In genomic region chr17:90934929-90935328, GRCm38 (mm10) we compare ENCODE assay signal across 24 mouse cellular contexts.
"Had no signal": no experiment of that assay in that cellular context is flagged by ENCODE, and none has a peak within 500 bp of the region (broad histone marks: within the 10 kb centered on the region; RNA-seq: fewer than 3 reads in every experiment).

No protein-coding gene starts in this region.

- H3K4me2 ChIP-seq: heart, embryonic 11.5 days; heart, embryonic 13.5 days; heart, embryonic 15.5 days; hindbrain, embryonic 13.5 days; hindbrain, embryonic 15.5 days; limb, embryonic 13.5 days; limb, embryonic 15.5 days; liver, embryonic 12.5 days had no signal

- H3K9ac ChIP-seq: heart, embryonic 13.5 days; heart, embryonic 15.5 days; hindbrain, embryonic 13.5 days; hindbrain, embryonic 15.5 days; limb, embryonic 13.5 days; limb, embryonic 15.5 days; liver, embryonic 12.5 days; liver, embryonic 14.5 days had no signal

- DNase-seq: gastrocnemius, postnatal 14 days; gastrocnemius, postnatal 36 days; heart, adult 11 months; heart, adult 2 months; heart, postnatal 14 days; heart, postnatal 36 days; kidney, adult 18-20 months; kidney, adult 8-10 months; kidney, postnatal 14 days; kidney, postnatal 36 days; layer of hippocampus, adult 9-11 months; layer of hippocampus, postnatal 36 days; left cerebral cortex, postnatal 4 days had no signal

- H3K36me3 ChIP-seq: heart, embryonic 13.5 days; heart, embryonic 15.5 days; hindbrain, embryonic 13.5 days; hindbrain, embryonic 15.5 days; limb, embryonic 13.5 days; limb, embryonic 15.5 days; liver, embryonic 12.5 days had no signal

- H3K27me3 ChIP-seq: heart, embryonic 13.5 days; heart, embryonic 15.5 days; hindbrain, embryonic 13.5 days; hindbrain, embryonic 15.5 days; limb, embryonic 13.5 days; limb, embryonic 15.5 days; liver, embryonic 12.5 days had no signal

- H3K4me3 ChIP-seq: heart, adult 2 months; heart, embryonic 13.5 days; heart, embryonic 15.5 days; hindbrain, embryonic 13.5 days; hindbrain, embryonic 15.5 days; limb, embryonic 13.5 days; limb, embryonic 15.5 days; liver, embryonic 12.5 days had no signal

- H3K9me3 ChIP-seq: heart, embryonic 13.5 days; heart, embryonic 15.5 days; hindbrain, embryonic 13.5 days; hindbrain, embryonic 15.5 days; limb, embryonic 13.5 days; limb, embryonic 15.5 days; liver, embryonic 12.5 days had no signal

- H3K4me1 ChIP-seq: heart, embryonic 13.5 days; heart, embryonic 15.5 days; hindbrain, embryonic 13.5 days; hindbrain, embryonic 15.5 days; limb, embryonic 13.5 days; limb, embryonic 15.5 days; liver, embryonic 12.5 days had no signal

- ATAC-seq: hindbrain, postnatal 0 days; liver, embryonic 12.5 days had no signal

- H3K27ac ChIP-seq: heart, adult 2 months; heart, embryonic 13.5 days; heart, embryonic 15.5 days; hindbrain, embryonic 13.5 days; hindbrain, embryonic 15.5 days; hindbrain, postnatal 0 days; kidney, postnatal 0 days; limb, embryonic 13.5 days; limb, embryonic 15.5 days; liver, embryonic 12.5 days; liver, embryonic 14.5 days had no signal
